Mouse (Mus musculus) pancreas, adult 10 weeks (tissue): ENCODE results near the gene Supv3l1. TPM values are rescaled to one million over a fixed set of nuclear protein-coding genes. Genes with fewer than 3 reads are reported as not detected.

Source experiments
- polyA plus RNA-seq: library from polyadenylated mRNA; stranded (reverse); fragments of 350-450 nt; fragmentation: Illumina TruSeq; extraction: RNeasy Lipid Tissue Mini Kit (QIAGEN cat#74804); gene quantifications from one replicate; pipeline ENCODE4 v1.2.3, GENCODE M21; 2015; ENCODE audit warnings: low read depth, low replicate concordance; ENCODE audit not compliant: insufficient read depth

Supv3l1 gene
- 5.5 TPM for polyA plus RNA-seq

GRCm38 (mm10) chr10:62449364-62450279 is at the start of gene Supv3l1, which contains the start of gene 4930507D05Rik:
Gene Supv3l1, minus strand, starts transcription at chr10:62449738.
Gene 4930507D05Rik, plus strand, starts transcription at chr10:62449489.

GRCm38 (mm10) chr10:62486618-62487415 is 37.3 kb upstream of the Supv3l1 start, which contains the start of gene Vps26a:
Gene Vps26a, minus strand, starts transcription at chr10:62486805.

GRCm38 (mm10) chr10:62422255-62422654 is 27.3 kb downstream of the Supv3l1 start, which contains the start of gene Hkdc1:
Gene Hkdc1, minus strand, starts transcription at chr10:62422491.

GRCm38 (mm10) chr10:62379808-62380207 is 69.7 kb downstream of the Supv3l1 start, which contains the start of gene Hk1:
Gene Hk1, minus strand, starts transcription at chr10:62379908.

Other genes starting within 250 kb of the Supv3l1 start
- 5.5 TPM for gene Tspan15, start 218.5 kb downstream of the Supv3l1 start, polyA plus RNA-seq
- gene Tacr2, start 197.3 kb downstream of the Supv3l1 start, polyA plus RNA-seq = not detected
- 5.0 TPM for gene Hk1, start 69.8 kb downstream of the Supv3l1 start, polyA plus RNA-seq
- 0.59 TPM for gene Hkdc1, start 27.2 kb downstream of the Supv3l1 start, polyA plus RNA-seq
- gene 4930507D05Rik, start 249 bp downstream of the Supv3l1 start, polyA plus RNA-seq = not detected
- gene Vps26a, start 37.1 kb upstream of the Supv3l1 start, polyA plus RNA-seq = 7.6 TPM
- gene Srgn, start 77.7 kb upstream of the Supv3l1 start, polyA plus RNA-seq = 33.7 TPM
- 9.3 TPM for gene Kif1bp, start 128.7 kb upstream of the Supv3l1 start, polyA plus RNA-seq
- gene Ddx21, start 152.5 kb upstream of the Supv3l1 start, polyA plus RNA-seq = 6.6 TPM
- 36.9 TPM for gene Ddx50, start 201.5 kb upstream of the Supv3l1 start, polyA plus RNA-seq